Mouse (Mus musculus): ENCODE measurements around the gene Rnh1. TPM values are rescaled to one million over a fixed set of nuclear protein-coding genes. Genes with fewer than 3 reads are reported as not detected.

The Rnh1 gene
- total and polyA plus RNA-seq, 3 experiments, result 71.4 to 94.5 TPM; not detected in 1

- H3K27ac ChIP-seq (ENCODE audit: control insufficient read depth, low read depth, low read length), result no peak overlapping the region
- no peak overlapping the region for H3K9ac ChIP-seq (ENCODE audit: control insufficient read depth, low read depth, low read length, poor library complexity, severe bottlenecking)
- no peaks in the 10 kb centered on the region for H3K27me3 ChIP-seq (ENCODE audit: control insufficient read depth in 1 of 2, insufficient read depth in 2 of 2, low read length in 2 of 2)
- H3K4me1 ChIP-seq (ENCODE audit: control insufficient read depth in 1 of 2, insufficient read depth in 2 of 2, low read length in 2 of 2), result peaks cover 0 to 13% of the 10 kb centered on the region in 2 experiments; a peak in 3 of 4 replicates
- peaks cover 0 to 6% of the 10 kb centered on the region in 2 experiments; a peak in 2 of 4 replicates for H3K36me3 ChIP-seq (ENCODE audit: control insufficient read depth in 1 of 2, insufficient read depth in 2 of 2, low read length in 2 of 2)
- H3K79me2 ChIP-seq (ENCODE audit: control insufficient read depth, insufficient read depth, low read length, poor library complexity), result no peaks in the 10 kb centered on the region; the same call in 1 of the 2 replicates
- no peak overlapping the region; a peak in 1 of 4 replicates for H3K4me3 ChIP-seq (ENCODE audit: control insufficient read depth in 1 of 2, insufficient read depth in 1 of 2, low read depth in 2 of 2, low read length in 2 of 2)
- H3K9me3 ChIP-seq (replicated peaks; ENCODE audit: insufficient read depth, low read length), result no peaks in the 10 kb centered on the region
- TF ChIP-seq POLR2A (IDR thresholded peaks at IDR 0.05; ENCODE audit: control insufficient read depth in 1 of 2, insufficient read depth in 1 of 2, low read depth in 1 of 2, low read length in 2 of 2, poor library complexity in 1 of 2) (no peak), MAZ (IDR thresholded peaks at IDR 0.05; ENCODE audit: low read depth, low read length) (no peak), TAL1 (IDR thresholded peaks at IDR 0.05; ENCODE audit: low read length) (no peak)
- no peak for DNase-seq (ENCODE audit: low read depth, low spot score)
These were observed 47.7 kb upstream of the Rnh1 start for GRCm38 (mm10) chr7:141220377-141220776.

GRCm38 (mm10) chr7:141219558-141220099 lies 47.0 kb upstream of the Rnh1 start:
- peaks cover 0 to 6% of the 10 kb centered on the region in 2 experiments; a peak in 2 of 4 replicates for H3K36me3 ChIP-seq (ENCODE audit: control insufficient read depth in 1 of 2, insufficient read depth in 2 of 2, low read length in 2 of 2)
- no peak overlapping the region for H3K27ac ChIP-seq (ENCODE audit: control insufficient read depth, low read depth, low read length)
- TF ChIP-seq TBP (IDR thresholded peaks at IDR 0.05; ENCODE audit: low read depth, low read length) (no peak), ELF1 (IDR thresholded peaks at IDR 0.05; ENCODE audit: low read depth, low read length) (no peak), JUND (IDR thresholded peaks at IDR 0.05; ENCODE audit: low read depth, low read length) (no peak), CHD2 (IDR thresholded peaks at IDR 0.05; ENCODE audit: low read length) (no peak), CTCF (IDR thresholded peaks at IDR 0.05 in 2 of 3, conservative IDR thresholded peaks at IDR 0.05 in 1 of 3; ENCODE audit: control insufficient read depth in 1 of 3, insufficient read depth in 1 of 3, low read depth in 2 of 3, low read length in 3 of 3, poor library complexity in 1 of 3, severe bottlenecking in 1 of 3) (no peak), MXI1 (IDR thresholded peaks at IDR 0.05; ENCODE audit: low read depth, low read length) (no peak), POLR2AphosphoS5 (IDR thresholded peaks at IDR 0.05; ENCODE audit: borderline replicate concordance, low read depth, low read length) (no peak), RAD21 (IDR thresholded peaks at IDR 0.05; ENCODE audit: low read depth, low read length) (no peak), USF1 (IDR thresholded peaks at IDR 0.05; ENCODE audit: low read depth, low read length) (no peak), ZMIZ1 (IDR thresholded peaks at IDR 0.05; ENCODE audit: low read depth, low read length) (no peak), EP300 (IDR thresholded peaks at IDR 0.05; ENCODE audit: low read depth in 1 of 2, low read length in 2 of 2) (no peak), KAT2A (conservative IDR thresholded peaks at IDR 0.05; ENCODE audit: low read depth, low read length) (no peak), ZC3H11A (IDR thresholded peaks at IDR 0.05; ENCODE audit: low read depth, low read length) (no peak), MYB (IDR thresholded peaks at IDR 0.05; ENCODE audit: low read depth, low read length) (no peak)
- no peak overlapping the region for H3K4me3 ChIP-seq (ENCODE audit: control insufficient read depth in 1 of 2, insufficient read depth in 1 of 2, low read depth in 2 of 2, low read length in 2 of 2)
- peaks cover 0 to 19% of the 10 kb centered on the region in 2 experiments; a peak in 3 of 4 replicates for H3K4me1 ChIP-seq (ENCODE audit: control insufficient read depth in 1 of 2, insufficient read depth in 2 of 2, low read length in 2 of 2)
- H3K79me2 ChIP-seq (ENCODE audit: control insufficient read depth, insufficient read depth, low read length, poor library complexity), result no peaks in the 10 kb centered on the region; the same call in 1 of the 2 replicates
- H3K9ac ChIP-seq (ENCODE audit: control insufficient read depth, low read depth, low read length, poor library complexity, severe bottlenecking), result no peak overlapping the region
- no peaks in the 10 kb centered on the region for H3K9me3 ChIP-seq (replicated peaks; ENCODE audit: insufficient read depth, low read length)
- no peaks in the 10 kb centered on the region for H3K27me3 ChIP-seq (ENCODE audit: control insufficient read depth in 1 of 2, insufficient read depth in 2 of 2, low read length in 2 of 2)
- no peak for DNase-seq (ENCODE audit: low read depth, low spot score)

Measured in MEL (cell line).